Mouse (Mus musculus): ENCODE results near the gene Aqp3. TPM values are rescaled to one million over a fixed set of nuclear protein-coding genes. Genes with fewer than 3 reads are reported as not detected.

Aqp3 gene
- total and polyA plus RNA-seq, 3 experiments, result not detected

- TF ChIP-seq ZNF384 (IDR thresholded peaks at IDR 0.05; ENCODE audit: low read depth, low read length) (no peak), CTCF (conservative IDR thresholded peaks at IDR 0.05 in 1 of 2, IDR thresholded peaks at IDR 0.05 in 1 of 2; ENCODE audit: low read depth in 2 of 2, low read length in 2 of 2) (no peak), NRF1 (IDR thresholded peaks at IDR 0.05; ENCODE audit: low read depth, low read length) (peak; percentile 77), CHD2 (IDR thresholded peaks at IDR 0.05; ENCODE audit: low read length) (peak; percentile 34; the same call in 1 of the 2 replicates), IRF4 (IDR thresholded peaks at IDR 0.05; ENCODE audit: low read depth, low read length) (no peak), MXI1 (IDR thresholded peaks at IDR 0.05; ENCODE audit: low read depth, low read length) (peak; percentile 33; the same call in 1 of the 2 replicates), MAFK (IDR thresholded peaks at IDR 0.05; ENCODE audit: insufficient replicate concordance, low read length) (no peak), MYC (IDR thresholded peaks at IDR 0.05; ENCODE audit: low read depth, low read length) (no peak), RAD21 (IDR thresholded peaks at IDR 0.05; ENCODE audit: low read depth, low read length) (no peak), TBP (conservative IDR thresholded peaks at IDR 0.05; ENCODE audit: low read depth, low read length) (no peak), UBTF (IDR thresholded peaks at IDR 0.05; ENCODE audit: low read depth, low read length) (no peak), HCFC1 (IDR thresholded peaks at IDR 0.05; ENCODE audit: low read depth, low read length) (no peak; the same call in 1 of the 2 replicates), KAT2A (IDR thresholded peaks at IDR 0.05; ENCODE audit: insufficient replicate concordance, low read length) (no peak)
These were observed 37.1 kb upstream of the Aqp3 start (continued) for GRCm38 (mm10) chr4:41134935-41135710.

GRCm38 (mm10) chr4:41133529-41134291 is 35.7 kb upstream of the Aqp3 start:
- no peak for DNase-seq (ENCODE audit: extremely low read depth)
- H3K79me2 ChIP-seq (replicated peaks; ENCODE audit: control insufficient read depth, extremely low read depth, insufficient read depth, poor library complexity, severe bottlenecking), result peaks cover 21% of the 10 kb centered on the region
- H3K4me2 ChIP-seq (ENCODE audit: insufficient read depth, low read depth, poor library complexity, severe bottlenecking), result no peak overlapping the region
- peaks cover 0 to 3% of the 10 kb centered on the region in 2 experiments for H3K36me3 ChIP-seq (replicated peaks in 1 of 2; ENCODE audit: control insufficient read depth in 1 of 2, insufficient read depth in 1 of 2, low read length in 1 of 2)
- no peak overlapping the region for H3K9ac ChIP-seq (ENCODE audit: insufficient read depth, low read depth)
- peaks cover 0 to 23% of the 10 kb centered on the region in 2 experiments; a peak in 2 of 4 replicates for H3K4me1 ChIP-seq (ENCODE audit: control insufficient read depth in 1 of 2, insufficient read depth in 2 of 2)
- dilution Hi-C loops (cut with MboI; ENCODE audit: extremely low pct_ligation_motif_present, extremely low pct_unique_long_range_greater_than_20kb, low sequenced_read_pairs), result no loop called here
- H3K9me3 ChIP-seq (replicated peaks; ENCODE audit: low read length), result no peaks in the 10 kb centered on the region
- H3K4me3 ChIP-seq (replicated peaks in 1 of 3; ENCODE audit: low read depth in 2 of 3, low read length in 2 of 3, poor library complexity in 1 of 3), result no peak overlapping the region
- H3K27ac ChIP-seq (ENCODE audit: insufficient read depth, low read depth), result no peak overlapping the region
- in situ Hi-C loops (cut with MboI; ENCODE audit: low pct_ligation_motif_present, low pct_unique_long_range_greater_than_20kb, low sequenced_read_pairs), result loop anchor here (5.0 kb wide), 1 partner anchor 34 kb away; no protein-coding TSS in a partner anchor
- TF ChIP-seq MAZ (IDR thresholded peaks at IDR 0.05; ENCODE audit: low read depth, low read length), result no peak
- TF ChIP-seq HCFC1 (IDR thresholded peaks at IDR 0.05; ENCODE audit: low read depth, low read length), result no peak
- TF ChIP-seq SMC3 (IDR thresholded peaks at IDR 0.05; ENCODE audit: low read depth, low read length), result no peak
- no peak for TF ChIP-seq TCF12 (IDR thresholded peaks at IDR 0.05; ENCODE audit: low read depth, low read length)
- no peak for TF ChIP-seq JUND (conservative IDR thresholded peaks at IDR 0.05; ENCODE audit: low read depth, low read length)
- H3K27me3 ChIP-seq (replicated peaks), result no peaks in the 10 kb centered on the region

All from CH12.LX (cell line).